Mouse (Mus musculus): ENCODE results near the gene Rps21. TPM values are rescaled to one million over a fixed set of nuclear protein-coding genes. Genes with fewer than 3 reads are reported as not detected.
"Not testable (repeated sequence)": the region's sequence is repeated elsewhere in the genome, so short reads cannot be mapped to it uniquely, and the experiment has no call there.

Rps21 gene
- polyA plus RNA-seq, 1 experiment from 2014 or later: 320 TPM

GRCm38 (mm10) chr2:180247916-180248315 lies 9.3 kb upstream of the Rps21 start:
- H3K36me3 ChIP-seq (replicated peaks): no peaks in the 10 kb centered on the region
- no peak for ATAC-seq (ENCODE audit: insufficient read depth)
- H3K4me2 ChIP-seq: no peak overlapping the region
- H3K9me3 ChIP-seq (replicated peaks): no peaks in the 10 kb centered on the region
- H3K27me3 ChIP-seq: no peaks in the 10 kb centered on the region
- H3K9ac ChIP-seq: no peak overlapping the region
- H3K4me1 ChIP-seq (replicated peaks): peaks cover 15% of the 10 kb centered on the region; the same call in 1 of the 2 replicates
- no peak overlapping the region for H3K27ac ChIP-seq (replicated peaks)
- 75% methylated on average over 5 of the region's 5 CpGs for WGBS (ENCODE audit: insufficient replicate concordance)
- H3K4me3 ChIP-seq (replicated peaks): no peak overlapping the region

- H3K4me2 ChIP-seq: no peak overlapping the region
- H3K36me3 ChIP-seq (replicated peaks): no peaks in the 10 kb centered on the region
- no peaks in the 10 kb centered on the region for H3K9me3 ChIP-seq (replicated peaks)
- H3K4me3 ChIP-seq (replicated peaks): no peak overlapping the region
- no peak overlapping the region for H3K9ac ChIP-seq
- no peaks in the 10 kb centered on the region for H3K27me3 ChIP-seq
- H3K4me1 ChIP-seq (replicated peaks): peaks cover 15% of the 10 kb centered on the region; the same call in 1 of the 2 replicates
- H3K27ac ChIP-seq (replicated peaks): 0 out of 2 replicates have a peak overlapping the region, but pooled peaks have one; percentile 29
- WGBS (ENCODE audit: insufficient replicate concordance): 62% methylated on average over 9 of the region's 9 CpGs
- ATAC-seq (ENCODE audit: insufficient read depth): peak; percentile 45
Observed at GRCm38 (mm10) chr2:180248947-180249660, 8.1 kb upstream of the Rps21 start.

GRCm38 (mm10) chr2:180250930-180251611 lies 6.1 kb upstream of the Rps21 start:
- Histone ChIP-seq H3K27me3 (no peaks in the 10 kb centered on the region), H3K9me3 (replicated peaks) (no peaks in the 10 kb centered on the region), H3K4me1 (replicated peaks) (peaks cover 21% of the 10 kb centered on the region), H3K4me3 (replicated peaks) (no peak overlapping the region), H3K36me3 (replicated peaks) (no peaks in the 10 kb centered on the region), H3K9ac (no peak overlapping the region), H3K27ac (replicated peaks) (no peak overlapping the region), H3K4me2 (no peak overlapping the region)
- peak; percentile 70 for ATAC-seq (ENCODE audit: insufficient read depth)
- WGBS (ENCODE audit: insufficient replicate concordance): 23% methylated on average over 11 of the region's 11 CpGs

GRCm38 (mm10) chr2:180251838-180252237 lies 5.3 kb upstream of the Rps21 start:
- Histone ChIP-seq H3K4me2 (no peak overlapping the region), H3K9me3 (replicated peaks) (no peaks in the 10 kb centered on the region), H3K9ac (no peak overlapping the region), H3K4me1 (replicated peaks) (peaks cover 29% of the 10 kb centered on the region), H3K36me3 (replicated peaks) (no peaks in the 10 kb centered on the region), H3K27me3 (no peaks in the 10 kb centered on the region), H3K27ac (replicated peaks) (no peak overlapping the region), H3K4me3 (replicated peaks) (no peak overlapping the region)
- WGBS (ENCODE audit: insufficient replicate concordance): 70% methylated on average over 3 of the region's 3 CpGs
- ATAC-seq (ENCODE audit: insufficient read depth): no peak

GRCm38 (mm10) chr2:180254436-180255209 lies 2.6 kb upstream of the Rps21 start:
- no peak for ATAC-seq (ENCODE audit: insufficient read depth)
- peaks cover 43% of the 10 kb centered on the region for H3K4me1 ChIP-seq (replicated peaks)
- H3K27ac ChIP-seq (replicated peaks): no peak overlapping the region
- peaks cover 14% of the 10 kb centered on the region for H3K36me3 ChIP-seq (replicated peaks)
- 84% methylated on average over 5 of the region's 5 CpGs for whole genome bisulfite sequencing (ENCODE audit: insufficient replicate concordance)
- H3K9me3 ChIP-seq (replicated peaks): no peaks in the 10 kb centered on the region
- H3K4me2 ChIP-seq: no peak overlapping the region
- H3K27me3 ChIP-seq: no peaks in the 10 kb centered on the region
- no peak overlapping the region for H3K4me3 ChIP-seq (replicated peaks)
- H3K9ac ChIP-seq: no peak overlapping the region

- ATAC-seq (ENCODE audit: insufficient read depth): no peak
- peak overlapping the region; percentile 93 for H3K4me2 ChIP-seq
- no peaks in the 10 kb centered on the region for H3K27me3 ChIP-seq
- 56% methylated on average over 9 of the region's 9 CpGs for WGBS (ENCODE audit: insufficient replicate concordance)
- H3K27ac ChIP-seq (replicated peaks): 0 out of 2 replicates have a peak overlapping the region, but pooled peaks have one; percentile 87
- no peaks in the 10 kb centered on the region for H3K9me3 ChIP-seq (replicated peaks)
- H3K9ac ChIP-seq: no peak overlapping the region
- H3K4me1 ChIP-seq (replicated peaks): peaks cover 42% of the 10 kb centered on the region
- peak overlapping the region; percentile 93; the same call in 1 of the 2 replicates for H3K4me3 ChIP-seq (replicated peaks)
- H3K36me3 ChIP-seq (replicated peaks): peaks cover 25% of the 10 kb centered on the region
Observed at GRCm38 (mm10) chr2:180255701-180256100, 1.5 kb upstream of the Rps21 start.

- H3K4me2 ChIP-seq: peak overlapping the region; percentile 93
- H3K9ac ChIP-seq: peak overlapping the region; percentile 83
- no peaks in the 10 kb centered on the region for H3K9me3 ChIP-seq (replicated peaks)
- peak; percentile 33 for ATAC-seq (ENCODE audit: insufficient read depth)
- no peaks in the 10 kb centered on the region for H3K27me3 ChIP-seq
- H3K4me3 ChIP-seq (replicated peaks): peak overlapping the region; percentile 93
- peaks cover 36% of the 10 kb centered on the region for H3K4me1 ChIP-seq (replicated peaks)
- 17% methylated on average over 26 of the region's 26 CpGs for WGBS (ENCODE audit: insufficient replicate concordance)
- H3K36me3 ChIP-seq (replicated peaks): peaks cover 31% of the 10 kb centered on the region
- H3K27ac ChIP-seq (replicated peaks): peak overlapping the region; percentile 87
Observed at GRCm38 (mm10) chr2:180256296-180257000, 729 bp upstream of the Rps21 start.

- Histone ChIP-seq H3K4me3 (replicated peaks) (peak overlapping the region; percentile 93), H3K9me3 (replicated peaks) (no peaks in the 10 kb centered on the region), H3K36me3 (replicated peaks) (peaks cover 31% of the 10 kb centered on the region), H3K27me3 (no peaks in the 10 kb centered on the region), H3K4me1 (replicated peaks) (peaks cover 34% of the 10 kb centered on the region), H3K27ac (replicated peaks) (peak overlapping the region; percentile 77), H3K9ac (peak overlapping the region; percentile 83), H3K4me2 (peak overlapping the region; percentile 93)
- 40% methylated on average over 11 of the region's 11 CpGs for WGBS (ENCODE audit: insufficient replicate concordance)
- ATAC-seq (ENCODE audit: insufficient read depth): no peak
Observed at GRCm38 (mm10) chr2:180257963-180258865, 1.0 kb downstream of the Rps21 start.

- H3K4me1 ChIP-seq (replicated peaks): peaks cover 34% of the 10 kb centered on the region
- WGBS (ENCODE audit: insufficient replicate concordance): 67% methylated on average over 10 of the region's 10 CpGs
- not testable (repeated sequence) for H3K27me3 ChIP-seq; H3K9ac ChIP-seq; H3K9me3 ChIP-seq (replicated peaks); H3K4me3 ChIP-seq (replicated peaks); H3K4me2 ChIP-seq; ATAC-seq (ENCODE audit: insufficient read depth); H3K27ac ChIP-seq (replicated peaks)
- H3K36me3 ChIP-seq (replicated peaks): peaks cover 35% of the 10 kb centered on the region
Observed at GRCm38 (mm10) chr2:180258951-180259484, 1.8 kb downstream of the Rps21 start.

Data from liver, embryonic 15.5 days (tissue).